Mouse (Mus musculus): ENCODE measurements around the gene Supt7l.
"Not testable (repeated sequence)": the region's sequence is repeated elsewhere in the genome, so short reads cannot be mapped to it uniquely, and the experiment has no call there.

Gene Supt7l

DNA sequence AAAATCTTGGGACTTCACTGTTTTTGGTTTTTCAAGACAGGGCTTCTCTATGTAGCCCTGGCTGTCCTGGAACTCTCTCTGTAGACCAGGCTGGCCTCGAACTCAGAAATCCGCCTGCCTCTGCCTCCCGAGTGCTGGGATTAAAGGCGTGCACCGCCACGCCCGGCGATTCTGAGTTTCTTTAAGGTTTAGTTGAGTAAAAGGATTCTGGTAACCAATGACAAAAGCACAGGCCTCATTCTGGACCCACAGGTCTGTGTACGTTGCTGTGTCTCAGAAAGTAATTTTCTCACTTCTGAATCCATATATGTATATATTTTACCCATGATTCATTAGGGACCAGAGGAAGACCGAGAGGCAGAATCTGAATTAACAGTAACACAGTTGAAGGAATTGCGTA lies at the start of gene Supt7l:
Gene Supt7l, minus strand, starts transcription at position 101 of the 400 bp plus-strand sequence.
- not testable (repeated sequence) for DNase-seq

- DNase-seq: no peak
Measured at GRCm38 (mm10) chr5:31576539-31576975, 49.0 kb upstream of the Supt7l start.

DNA sequence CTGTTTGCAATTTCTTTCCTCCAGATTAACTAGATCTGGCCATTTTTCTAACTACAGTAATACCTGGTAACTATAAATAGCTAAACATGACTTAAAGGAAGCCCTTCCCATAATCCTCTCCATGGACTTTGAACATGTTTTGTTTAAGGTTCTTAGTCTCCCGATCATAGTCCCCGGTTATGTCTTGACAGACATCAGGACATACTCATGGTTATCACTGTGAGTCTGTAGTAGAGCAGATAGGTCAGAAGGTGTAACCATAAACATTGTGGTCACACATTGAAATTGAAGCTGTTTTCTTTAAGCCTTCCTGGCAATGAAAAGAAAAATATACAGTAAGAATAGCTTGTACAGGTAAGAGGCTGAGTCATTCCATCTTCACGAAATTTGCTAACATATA lies 46.1 kb upstream of the Supt7l start:
- no peak for DNase-seq

DNA sequence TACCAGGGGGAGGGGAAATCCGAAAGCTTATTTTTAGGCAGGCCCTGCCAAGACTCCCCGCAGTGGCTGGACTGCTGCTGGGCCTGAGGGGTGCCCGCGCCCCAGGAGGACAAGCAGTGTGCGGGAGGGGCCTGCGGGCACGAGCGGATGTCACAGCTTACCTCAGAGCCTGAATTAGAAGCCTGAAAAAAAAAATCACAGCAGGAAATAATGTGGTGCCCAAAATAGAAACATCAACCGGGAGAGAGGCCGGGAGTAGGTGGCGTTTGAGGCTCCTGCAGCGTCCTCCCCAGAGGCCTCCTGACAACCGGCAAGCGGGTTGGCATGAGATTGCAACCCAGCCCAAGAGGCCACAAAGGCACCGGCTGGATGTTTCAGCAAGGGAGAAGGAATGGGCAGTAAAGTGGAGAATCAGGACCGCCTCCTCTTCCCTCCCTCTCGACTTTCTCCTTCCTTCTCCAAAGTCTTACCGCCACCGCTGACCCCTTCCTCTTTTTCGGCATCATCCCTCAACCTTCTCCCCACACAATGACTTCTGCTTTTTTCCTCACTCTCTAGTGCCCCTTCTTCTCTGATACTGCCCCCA lies 43.5 kb upstream of the Supt7l start:
- DNase-seq: no peak

GRCm38 (mm10) chr5:31567951-31568657 lies 40.5 kb upstream of the Supt7l start:
- DNase-seq: no peak

DNA sequence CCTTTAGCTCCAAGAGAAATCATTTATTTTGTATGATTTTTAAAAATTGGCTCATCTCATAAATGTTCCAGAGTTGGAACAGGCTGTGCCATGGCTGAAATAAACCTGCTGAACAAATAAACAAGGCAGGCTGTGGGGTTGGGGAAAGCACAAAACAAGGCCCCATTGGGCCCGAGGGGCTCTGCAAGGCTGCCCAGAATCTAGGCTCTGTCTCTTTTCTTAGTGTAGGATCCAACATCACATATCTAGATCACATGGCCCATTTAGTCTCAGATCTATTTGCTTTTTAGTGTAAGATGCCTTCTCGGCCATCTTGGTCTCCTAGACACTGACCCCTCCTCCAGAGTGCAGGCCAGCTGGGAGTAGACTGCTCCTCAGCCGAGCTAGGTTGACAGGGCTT lies 38.9 kb upstream of the Supt7l start:
- DNase-seq: no peak

GRCm38 (mm10) chr5:31566026-31566425 lies 38.4 kb upstream of the Supt7l start:
- no peak for DNase-seq

DNA sequence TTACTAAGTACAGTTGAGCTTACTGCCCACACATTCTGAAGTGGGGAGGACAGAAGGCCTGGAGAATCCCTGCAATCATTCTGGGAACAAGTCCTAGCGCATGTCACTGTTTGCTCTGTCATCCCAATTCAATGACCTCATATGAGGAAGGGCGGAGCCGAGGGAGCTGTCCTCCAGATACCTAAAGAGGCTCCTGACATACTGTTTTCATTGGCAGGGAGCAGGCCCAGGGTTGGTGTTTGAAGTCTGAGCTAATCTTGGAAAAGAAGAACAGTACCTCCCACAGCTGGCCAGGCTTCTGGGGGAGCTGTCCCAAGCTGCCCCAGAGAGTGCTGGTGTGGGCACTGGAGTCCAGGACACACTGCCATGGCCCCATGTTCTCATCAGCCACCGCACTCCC lies 37.4 kb upstream of the Supt7l start:
- no peak for DNase-seq

GRCm38 (mm10) chr5:31563905-31564304 lies 36.3 kb upstream of the Supt7l start:
- no peak for DNase-seq

- DNase-seq: peak; percentile 74
Measured at GRCm38 (mm10) chr5:31563496-31563895, 35.9 kb upstream of the Supt7l start.

DNA sequence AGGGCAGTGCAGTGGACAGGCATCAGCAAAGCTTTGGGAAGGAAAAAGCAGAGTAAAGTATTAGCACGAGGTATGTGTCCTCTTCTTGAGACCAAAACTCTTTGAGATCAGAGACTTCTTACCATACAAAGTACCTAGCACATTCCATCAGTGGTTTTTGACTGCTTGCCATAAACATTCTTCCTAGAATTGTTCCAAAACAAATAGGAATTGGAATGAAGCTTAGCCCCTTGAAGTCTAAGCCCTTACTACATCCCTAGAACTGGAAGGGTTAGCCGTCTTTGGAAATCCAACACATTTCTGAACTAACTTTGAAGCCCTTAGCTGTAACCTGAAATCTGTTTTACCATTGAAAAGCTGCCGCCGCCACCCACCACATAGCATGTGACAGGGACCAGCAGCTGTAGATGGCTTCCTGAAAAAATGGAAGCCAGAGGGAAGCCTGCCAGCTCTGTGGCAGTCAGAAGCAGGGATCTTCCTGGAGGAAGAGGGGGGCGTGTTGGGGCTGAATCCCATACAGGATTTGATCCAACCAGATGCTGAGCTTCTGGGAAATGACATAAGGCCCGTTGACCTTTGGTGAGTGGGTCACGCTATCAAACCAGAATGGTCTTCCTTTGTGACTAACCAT lies 34.5 kb upstream of the Supt7l start:
- peak; percentile 43 for DNase-seq

DNA sequence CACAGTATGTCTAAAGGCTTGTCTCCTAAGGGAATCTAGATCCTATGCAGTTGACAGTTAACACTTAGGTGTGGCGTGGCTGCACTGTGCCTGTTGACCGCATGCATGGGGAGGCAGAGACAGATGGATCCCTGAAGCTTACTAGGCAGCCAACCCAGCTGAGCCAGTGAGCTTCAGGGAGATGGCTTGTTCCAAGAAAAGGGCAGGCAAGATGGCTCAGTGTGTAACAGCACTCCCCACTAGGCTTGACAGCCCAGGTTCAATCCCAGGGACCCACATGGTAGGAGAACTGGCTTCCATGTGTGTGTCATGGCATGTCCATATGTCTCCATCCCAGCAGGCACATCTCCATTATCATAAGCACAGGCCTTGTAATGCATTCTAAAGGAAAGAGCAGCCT lies 32.7 kb upstream of the Supt7l start:
- no peak for DNase-seq

GRCm38 (mm10) chr5:31559401-31559800 lies 31.8 kb upstream of the Supt7l start:
- no peak for DNase-seq

DNA sequence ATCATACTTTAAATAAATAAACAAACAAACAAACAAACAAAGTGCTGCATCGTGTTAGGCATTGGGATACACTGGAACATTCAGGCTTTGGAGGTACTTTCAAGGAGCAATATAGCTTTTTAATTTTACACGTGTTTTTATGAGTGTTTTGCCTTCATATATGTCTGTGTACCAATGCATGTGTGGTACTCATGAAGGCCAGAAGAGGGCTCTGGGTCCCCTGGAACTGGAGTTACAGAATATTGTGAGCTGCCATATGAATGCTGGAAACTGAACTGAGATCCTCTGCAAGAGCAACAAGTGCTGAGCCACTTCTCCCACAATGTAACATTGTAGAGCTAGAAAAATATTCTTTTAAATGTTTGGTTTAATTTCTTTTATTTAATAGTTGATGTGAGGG lies 7.6 kb upstream of the Supt7l start:
- no peak for DNase-seq

DNA sequence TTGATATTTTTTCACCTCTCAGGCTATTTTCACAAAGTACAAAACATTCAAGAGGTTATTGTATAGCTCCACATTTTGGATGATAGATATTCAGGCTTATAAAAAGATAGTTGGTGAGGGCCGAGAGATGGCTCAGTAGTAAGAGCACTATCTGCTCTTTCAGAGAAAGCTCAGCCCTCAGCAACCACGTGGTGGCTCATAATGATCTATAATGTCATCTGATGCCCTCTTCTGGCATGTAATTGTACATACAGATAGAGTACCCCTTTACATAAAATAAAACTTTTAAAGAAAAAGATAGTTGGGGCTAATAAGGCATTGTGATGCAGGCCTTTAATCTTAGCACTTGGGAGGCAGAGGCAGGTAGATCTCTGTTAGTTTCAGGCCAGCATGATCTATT lies 953 bp upstream of the Supt7l start:
- DNase-seq: no peak

- DNase-seq: no peak
Measured at GRCm38 (mm10) chr5:31527117-31527680, 408 bp downstream of the Supt7l start.

GRCm38 (mm10) chr5:31526354-31527116 lies 1.1 kb downstream of the Supt7l start, which contains the start of gene Slc4a1ap:
Gene Slc4a1ap (plus strand): TSS chr5:31526995.
- DNase-seq: peak; percentile 77

- DNase-seq: no peak
Measured at GRCm38 (mm10) chr5:31520556-31520955, 7.1 kb downstream of the Supt7l start.

DNA sequence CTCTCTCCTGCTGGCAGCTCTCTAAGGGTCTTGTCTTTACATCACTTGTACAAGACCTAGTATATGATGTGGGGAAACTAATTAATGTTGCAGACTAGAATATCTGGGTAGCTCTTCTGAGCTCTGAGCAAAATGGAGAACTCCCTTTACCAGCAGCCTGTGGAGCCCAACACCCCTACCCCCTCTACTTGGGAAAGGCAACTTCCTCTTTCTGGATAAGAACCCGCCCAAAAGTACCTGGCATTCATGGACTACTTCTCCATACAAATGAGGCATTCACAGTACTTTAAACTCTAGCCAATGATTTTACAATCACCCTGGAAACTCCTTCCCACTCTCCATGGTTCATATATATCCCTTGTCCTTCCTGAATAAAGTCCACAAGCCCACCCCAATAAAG lies 15.1 kb downstream of the Supt7l start:
- DNase-seq: no peak

DNA sequence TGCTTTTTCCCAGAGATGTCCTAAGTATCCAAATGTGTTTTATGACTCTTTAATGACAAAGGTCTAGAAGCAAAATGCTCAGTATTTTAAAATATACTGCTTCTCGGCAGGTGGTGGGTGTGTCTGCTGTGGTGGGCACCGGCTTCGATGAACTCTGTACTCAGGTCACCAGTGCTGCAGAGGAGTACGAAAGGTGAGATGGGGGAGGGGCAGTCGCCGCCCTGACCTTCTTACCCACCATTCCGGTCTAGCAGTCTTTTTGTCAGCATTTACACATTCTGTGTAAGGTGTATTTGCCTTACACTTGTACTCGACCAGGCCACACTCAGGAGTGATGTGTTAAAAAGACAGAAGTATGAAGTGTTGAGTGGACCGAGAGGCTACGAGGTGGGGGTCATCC lies 22.8 kb downstream of the Supt7l start:
- no peak for DNase-seq

- peak; percentile 86 for DNase-seq
Measured at GRCm38 (mm10) chr5:31494513-31495297, 32.9 kb downstream of the Supt7l start, which contains the start of gene Gpn1. Gene Gpn1 (plus strand): TSS chr5:31494741.

DNA sequence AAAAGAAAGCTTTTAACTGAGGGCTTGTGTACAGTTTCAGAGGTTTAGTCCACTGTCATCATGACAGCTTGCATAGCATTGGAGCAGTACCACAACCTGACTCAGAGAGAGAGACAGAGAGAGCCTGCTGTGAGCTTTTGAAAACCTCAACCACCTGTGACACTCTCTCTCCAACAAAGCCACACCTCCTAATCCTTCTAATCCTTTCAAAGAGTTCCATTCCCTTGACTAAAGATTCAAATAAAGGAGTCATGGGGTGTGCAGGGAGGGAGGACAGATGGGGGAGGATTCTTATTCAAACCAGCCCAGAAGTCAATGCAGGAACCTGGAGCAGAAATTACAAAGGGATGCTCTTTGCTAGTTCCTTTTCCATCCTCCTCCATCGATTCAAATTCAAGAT lies 35.6 kb downstream of the Supt7l start:
- DNase-seq: no peak
